Mouse (Mus musculus): ENCODE data around the gene Mrps11. TPM values are rescaled to one million over a fixed set of nuclear protein-coding genes. Genes with fewer than 3 reads are reported as not detected.

Mrps11 gene
- total and polyA plus RNA-seq, 3 experiments = 68.3 to 94.6 (median 75.1) TPM

DNA sequence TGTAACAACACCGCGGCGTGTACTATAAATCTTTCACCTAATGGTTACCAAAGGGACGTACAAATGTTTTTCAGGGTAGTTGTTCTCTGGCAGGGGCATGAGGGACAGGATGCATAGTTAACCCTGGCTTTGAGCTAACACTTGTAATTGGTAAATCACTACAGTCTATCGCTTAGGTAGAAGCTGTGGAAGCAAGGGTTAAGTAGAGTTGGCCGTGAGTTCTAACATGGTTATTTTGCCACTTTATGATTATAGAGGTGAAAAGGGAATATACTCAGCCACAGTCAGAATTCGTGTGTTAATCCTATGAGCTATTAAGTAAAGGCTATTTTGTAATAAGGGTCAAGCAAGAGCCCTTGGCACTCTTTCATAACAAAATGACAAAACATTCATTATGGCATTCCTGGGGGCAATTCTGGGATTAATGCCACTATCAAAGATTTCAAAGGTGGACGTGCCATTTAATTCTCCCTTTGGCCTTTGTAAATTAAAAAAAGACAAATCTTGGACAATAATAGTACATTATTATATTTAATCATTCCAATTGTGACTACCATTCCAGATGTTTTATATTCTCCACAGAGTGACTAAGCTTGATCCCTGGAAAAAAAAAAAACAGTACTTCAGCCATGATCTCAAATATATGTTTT, 43.4 kb upstream of the Mrps11 start:
- H3K9me3 ChIP-seq (replicated peaks; ENCODE audit: low read length) = no peaks in the 10 kb centered on the region
- H3K79me2 ChIP-seq (replicated peaks; ENCODE audit: control insufficient read depth, extremely low read depth, insufficient read depth, poor library complexity, severe bottlenecking) = no peaks in the 10 kb centered on the region
- in situ Hi-C loops (cut with MboI; ENCODE audit: low pct_ligation_motif_present, low pct_unique_long_range_greater_than_20kb, low sequenced_read_pairs) = no loop called here
- H3K27me3 ChIP-seq (replicated peaks) = peaks cover 85% of the 10 kb centered on the region
- H3K27ac ChIP-seq (ENCODE audit: insufficient read depth, low read depth) = no peak overlapping the region
- H3K9ac ChIP-seq (ENCODE audit: insufficient read depth, low read depth) = no peak overlapping the region
- no peak for DNase-seq (ENCODE audit: extremely low read depth)
- no peak overlapping the region for H3K4me3 ChIP-seq (replicated peaks in 1 of 3; ENCODE audit: low read depth in 2 of 3, low read length in 2 of 3, poor library complexity in 1 of 3)
- no peak overlapping the region for H3K4me2 ChIP-seq (ENCODE audit: insufficient read depth, low read depth, poor library complexity, severe bottlenecking)
- no peaks in the 10 kb centered on the region for H3K36me3 ChIP-seq (replicated peaks in 1 of 2; ENCODE audit: control insufficient read depth in 1 of 2, insufficient read depth in 1 of 2, low read length in 1 of 2)
- TF ChIP-seq CTCF (conservative IDR thresholded peaks at IDR 0.05 in 1 of 2, IDR thresholded peaks at IDR 0.05 in 1 of 2; ENCODE audit: low read depth in 2 of 2, low read length in 2 of 2) (no peak), CHD2 (IDR thresholded peaks at IDR 0.05; ENCODE audit: low read length) (no peak), E2F4 (IDR thresholded peaks at IDR 0.05; ENCODE audit: insufficient replicate concordance, low read depth, low read length) (no peak), POLR2AphosphoS2 (IDR thresholded peaks at IDR 0.05; ENCODE audit: low read depth, low read length) (no peak), HCFC1 (IDR thresholded peaks at IDR 0.05; ENCODE audit: low read depth, low read length) (no peak), TBP (conservative IDR thresholded peaks at IDR 0.05; ENCODE audit: low read depth, low read length) (no peak), GABPA (IDR thresholded peaks at IDR 0.05; ENCODE audit: insufficient replicate concordance, low read depth, low read length) (no peak), TCF12 (IDR thresholded peaks at IDR 0.05; ENCODE audit: low read depth, low read length) (no peak), USF2 (conservative IDR thresholded peaks at IDR 0.05; ENCODE audit: low read depth, low read length) (no peak), NRF1 (IDR thresholded peaks at IDR 0.05; ENCODE audit: low read depth, low read length) (no peak), NELFE (IDR thresholded peaks at IDR 0.05; ENCODE audit: low read depth, low read length) (no peak)
- H3K4me1 ChIP-seq (ENCODE audit: control insufficient read depth in 1 of 2, insufficient read depth in 2 of 2) = no peaks in the 10 kb centered on the region
- dilution Hi-C loops (cut with MboI; ENCODE audit: extremely low pct_ligation_motif_present, extremely low pct_unique_long_range_greater_than_20kb, low sequenced_read_pairs) = no loop called here

DNA sequence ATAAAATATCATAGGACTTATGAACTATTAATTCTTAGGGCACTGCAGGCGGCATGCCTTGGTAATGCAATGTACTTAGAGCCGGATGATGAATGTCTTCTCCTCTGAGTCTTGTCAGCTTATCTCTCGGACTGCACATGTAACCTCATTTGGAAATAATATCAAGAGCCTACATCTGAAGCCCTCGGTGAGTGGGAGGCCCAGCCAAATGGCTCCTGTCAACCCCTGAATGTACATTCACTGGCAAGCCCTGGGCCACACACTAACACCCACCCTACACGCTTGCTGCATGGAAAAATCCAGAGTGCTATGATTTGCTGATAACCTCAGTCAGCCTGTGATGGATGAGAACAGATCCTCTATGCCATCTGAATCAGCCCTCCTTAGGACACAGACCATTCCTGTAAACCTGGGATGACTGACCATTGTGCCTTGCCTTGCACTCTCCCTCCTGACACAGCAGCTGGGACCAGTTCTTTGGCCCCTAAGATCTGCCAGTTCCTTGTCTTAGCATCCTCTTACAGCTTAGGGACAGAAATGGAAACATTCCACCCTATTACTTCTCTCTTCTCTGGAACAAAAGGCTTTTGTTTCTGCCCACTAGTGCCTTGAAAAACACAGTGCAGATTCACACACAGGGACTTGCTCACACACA, 39.1 kb upstream of the Mrps11 start:
- in situ Hi-C loops (cut with MboI; ENCODE audit: low pct_ligation_motif_present, low pct_unique_long_range_greater_than_20kb, low sequenced_read_pairs) = no loop called here
- no peak for TF ChIP-seq IRF4 (IDR thresholded peaks at IDR 0.05; ENCODE audit: low read depth, low read length)
- no peak for TF ChIP-seq JUND (conservative IDR thresholded peaks at IDR 0.05; ENCODE audit: low read depth, low read length)
- TF ChIP-seq NELFE (IDR thresholded peaks at IDR 0.05; ENCODE audit: low read depth, low read length) = no peak
- TF ChIP-seq SIN3A (IDR thresholded peaks at IDR 0.05; ENCODE audit: low read length) = no peak
- TF ChIP-seq PAX5 (IDR thresholded peaks at IDR 0.05; ENCODE audit: low read length) = no peak
- TF ChIP-seq MXI1 (IDR thresholded peaks at IDR 0.05; ENCODE audit: low read depth, low read length) = no peak
- dilution Hi-C loops (cut with MboI; ENCODE audit: extremely low pct_ligation_motif_present, extremely low pct_unique_long_range_greater_than_20kb, low sequenced_read_pairs) = no loop called here
- Histone ChIP-seq H3K36me3 (replicated peaks in 1 of 2; ENCODE audit: control insufficient read depth in 1 of 2, insufficient read depth in 1 of 2, low read length in 1 of 2) (no peaks in the 10 kb centered on the region), H3K9ac (ENCODE audit: insufficient read depth, low read depth) (no peak overlapping the region), H3K27ac (ENCODE audit: insufficient read depth, low read depth) (no peak overlapping the region), H3K27me3 (replicated peaks) (peaks cover 73% of the 10 kb centered on the region), H3K4me1 (ENCODE audit: control insufficient read depth in 1 of 2, insufficient read depth in 2 of 2) (no peaks in the 10 kb centered on the region), H3K4me2 (ENCODE audit: insufficient read depth, low read depth, poor library complexity, severe bottlenecking) (no peak overlapping the region), H3K79me2 (replicated peaks; ENCODE audit: control insufficient read depth, extremely low read depth, insufficient read depth, poor library complexity, severe bottlenecking) (no peaks in the 10 kb centered on the region), H3K4me3 (replicated peaks in 1 of 3; ENCODE audit: low read depth in 2 of 3, low read length in 2 of 3, poor library complexity in 1 of 3) (no peak overlapping the region), H3K9me3 (replicated peaks; ENCODE audit: low read length) (no peaks in the 10 kb centered on the region)
- DNase-seq (ENCODE audit: extremely low read depth) = no peak
